Mouse (Mus musculus): ENCODE measurements around the gene Ntng1.

- no peak for TF ChIP-seq POLR2A (IDR thresholded peaks at IDR 0.05; ENCODE audit: borderline replicate concordance, extremely low read depth, insufficient read depth, insufficient read length, poor library complexity, severe bottlenecking)
- no peak for TF ChIP-seq CTCF (IDR thresholded peaks at IDR 0.05; ENCODE audit: borderline replicate concordance, extremely low read depth, insufficient read depth, insufficient read length)
These were observed 318.0 kb downstream of the Ntng1 start for GRCm38 (mm10) chr3:109825806-109826205.
